Mouse (Mus musculus): ENCODE measurements around the gene Gm4181.
A peak's percentile ranks its signal among the peaks of the same experiment; 100 is the strongest.
"Not testable (repeated sequence)": the region's sequence is repeated elsewhere in the genome, so short reads cannot be mapped to it uniquely, and the experiment has no call there.

The Gm4181 gene

DNA sequence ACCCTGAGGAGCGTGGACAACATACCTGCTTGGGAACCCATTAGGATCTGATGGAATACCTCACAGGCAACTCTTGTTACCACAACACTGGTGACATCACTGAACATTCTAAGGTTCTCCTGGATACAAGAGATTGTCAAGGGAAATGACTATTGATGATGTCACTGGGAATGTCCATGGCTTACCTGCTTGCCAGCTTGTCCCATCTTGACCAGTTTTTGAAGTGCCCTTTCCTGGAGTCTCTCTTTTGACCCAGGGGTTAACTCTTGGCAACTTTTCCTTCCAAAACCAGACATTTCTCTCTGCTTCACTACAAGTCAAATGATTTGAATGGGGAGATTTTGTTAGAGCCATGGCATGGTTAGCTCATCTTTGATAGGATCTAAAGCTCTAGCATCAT is at the start of gene Gm4181:
Gene Gm4181, minus strand, starts transcription at position 101 of the 400 bp plus-strand sequence.
- not testable (repeated sequence) for DNase-seq

DNA sequence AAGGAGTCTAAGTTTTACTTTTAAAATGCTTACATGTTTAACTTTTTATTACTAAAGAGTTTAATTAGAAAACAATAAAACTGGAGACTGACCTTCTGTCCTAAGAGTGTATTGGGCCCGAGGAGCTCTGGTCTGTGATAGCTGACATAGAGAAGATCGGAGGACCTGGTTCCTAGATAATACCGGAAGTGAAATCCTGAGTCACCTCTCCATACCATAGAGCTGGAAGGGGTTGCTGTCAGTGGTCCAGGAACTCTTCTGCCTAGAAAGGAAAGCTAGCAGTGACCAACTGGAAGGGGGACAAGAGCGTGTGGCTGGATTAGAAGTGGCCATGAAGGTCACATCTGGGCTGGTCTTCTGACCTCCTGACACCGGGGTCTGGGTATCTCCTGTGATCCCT is 41.8 kb upstream of the Gm4181 start:
- no peak for DNase-seq

DNA sequence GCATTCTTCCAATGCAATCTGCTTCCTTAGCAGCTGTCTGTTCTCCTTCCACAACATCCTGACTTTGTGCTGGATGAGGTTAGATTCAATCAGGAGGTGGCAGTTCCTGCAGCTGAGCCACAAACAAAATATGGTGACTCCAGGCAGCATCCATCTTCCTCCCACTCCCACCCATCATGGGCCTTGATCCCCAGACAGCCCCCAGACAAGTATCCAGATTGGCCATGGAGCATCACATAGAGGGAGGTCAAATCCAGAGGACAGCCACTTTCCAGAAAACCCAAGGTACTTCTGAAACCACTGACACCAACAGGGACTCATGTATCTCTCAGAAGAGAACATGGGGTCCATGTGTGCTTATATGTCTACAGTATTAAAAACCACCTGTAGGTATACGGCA is 3.0 kb downstream of the Gm4181 start:
- DNase-seq = peak; percentile 3 to 7

DNA sequence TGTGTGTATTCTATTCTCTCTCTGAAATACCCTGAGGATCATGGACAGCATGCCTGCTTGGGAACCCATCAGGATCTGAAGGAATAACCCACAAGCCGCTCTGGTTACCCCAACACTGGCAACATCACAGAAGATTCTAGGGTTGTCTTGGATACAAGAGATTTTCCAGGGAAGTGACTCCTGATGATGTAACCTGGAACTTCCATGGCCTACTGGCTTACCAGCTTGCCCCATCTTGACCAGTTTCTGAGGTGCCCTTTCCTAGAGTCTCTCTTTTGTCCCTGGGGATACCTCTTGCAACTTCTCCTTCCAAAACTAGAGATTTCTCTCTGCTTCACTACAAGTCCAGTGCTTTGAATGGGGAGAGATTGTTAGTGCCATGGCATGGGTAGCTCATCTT is 24.3 kb downstream of the Gm4181 start, which contains the start of gene Gm17078:
Gene Gm17078, minus strand, starts transcription at position 101 of the 400 bp plus-strand sequence.
- no peak for DNase-seq

DNA sequence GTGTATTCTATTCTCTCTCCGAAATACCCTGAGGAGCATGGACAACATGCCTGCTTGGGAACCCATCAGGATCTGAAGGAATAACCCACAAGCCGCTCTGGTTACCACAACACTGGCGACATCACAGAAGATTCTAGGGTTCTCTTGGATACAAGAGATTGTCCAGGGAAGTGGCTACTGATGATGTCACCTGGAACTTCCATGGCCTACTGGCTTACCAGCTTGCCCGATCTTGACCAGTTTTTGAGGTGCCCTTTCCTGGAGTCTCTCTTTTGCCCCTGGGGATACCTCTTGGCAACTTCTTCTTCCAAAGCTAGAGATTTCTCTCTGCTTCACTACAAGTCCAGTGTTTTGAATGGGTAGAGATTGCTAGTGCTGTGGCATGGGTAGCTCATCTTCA is 43.4 kb downstream of the Gm4181 start, which contains the start of gene Gm17174:
Gene Gm17174, minus strand, starts transcription at position 101 of the 400 bp plus-strand sequence.
- not testable (repeated sequence) for DNase-seq

Measured in kidney, postnatal 4 days (tissue).